Mouse (Mus musculus): ENCODE measurements at regions not wholly inside any gene's neighbourhood (a gene's known extent, or its start where the extent isn't known, plus 50 kb on each side); places are given as distances from the start of the nearest gene placed in this dataset.

DNA sequence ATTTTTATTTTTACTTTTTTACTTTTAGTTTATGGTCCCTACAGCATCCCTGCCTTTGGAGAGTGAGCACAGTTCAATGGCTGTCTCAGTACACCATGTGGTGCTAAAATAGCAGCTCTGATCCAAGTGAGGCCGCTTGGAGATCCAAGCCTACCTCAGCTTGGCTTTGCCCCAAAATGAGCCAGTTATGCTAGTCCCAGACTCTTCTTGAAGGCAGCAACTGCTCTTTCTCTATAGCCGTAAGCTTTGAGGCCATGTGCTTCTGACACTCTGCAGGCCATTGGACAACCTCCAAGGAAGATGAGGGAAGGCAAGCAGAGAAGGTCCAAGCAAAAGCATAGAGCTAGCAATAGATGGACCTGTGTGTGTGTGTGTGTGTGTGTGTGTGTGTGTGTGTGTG lies 98.0 kb upstream of the Gm9747 start:
- H3K4me1 ChIP-seq (ENCODE audit: control insufficient read depth, insufficient read depth, low read length) = no peaks in the 10 kb centered on the region
- TF ChIP-seq CTCF (IDR thresholded peaks at IDR 0.05; ENCODE audit: low read depth, low read length) (no peak), POLR2A (IDR thresholded peaks at IDR 0.05; ENCODE audit: insufficient read depth, low read length) (no peak), EP300 (IDR thresholded peaks at IDR 0.05; ENCODE audit: insufficient read depth, low read depth, low read length) (no peak)

DNA sequence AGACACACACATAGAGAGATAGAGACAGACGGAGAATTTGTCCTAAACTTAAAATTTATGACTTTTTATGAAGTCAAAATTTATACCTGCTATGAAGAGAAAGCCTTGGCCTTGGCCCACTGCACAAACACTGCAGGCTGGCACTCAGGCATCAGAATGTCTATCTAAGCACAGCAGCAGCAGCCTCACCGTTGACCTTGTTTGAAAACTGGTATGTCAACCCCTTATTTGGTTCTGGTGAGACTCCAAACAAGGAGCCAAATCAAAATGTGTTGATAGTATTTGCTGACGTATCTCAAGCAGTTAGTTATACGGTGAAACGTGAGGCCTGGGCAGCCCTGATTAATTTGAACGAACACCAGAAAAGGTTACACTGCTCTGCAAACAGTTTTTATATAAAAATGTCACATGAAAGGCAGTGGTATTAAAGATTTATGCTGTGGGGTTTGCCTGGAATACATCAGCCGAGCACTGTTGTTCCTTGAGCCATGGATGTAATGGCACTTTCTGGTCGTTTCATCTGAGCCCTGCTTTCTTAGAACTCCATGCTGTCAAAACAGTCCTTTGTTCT lies 97.1 kb upstream of the Gm9747 start:
- no peak overlapping the region for H3K9ac ChIP-seq (ENCODE audit: low read depth, poor library complexity, severe bottlenecking)
- no peak overlapping the region for H3K27ac ChIP-seq (ENCODE audit: insufficient read depth, low read length)
- H3K4me3 ChIP-seq (ENCODE audit: low read depth, low read length) = no peak overlapping the region
- no peaks in the 10 kb centered on the region for H3K4me1 ChIP-seq (ENCODE audit: control insufficient read depth, insufficient read depth, low read length)
- no peaks in the 10 kb centered on the region for H3K36me3 ChIP-seq (ENCODE audit: control insufficient read depth, insufficient read depth, low read length, poor library complexity, severe bottlenecking)
- H3K27me3 ChIP-seq (ENCODE audit: control insufficient read depth, insufficient read depth, low read length, poor library complexity, severe bottlenecking) = no peaks in the 10 kb centered on the region
- TF ChIP-seq POLR2A (IDR thresholded peaks at IDR 0.05; ENCODE audit: insufficient read depth, low read length) (no peak), EP300 (IDR thresholded peaks at IDR 0.05; ENCODE audit: insufficient read depth, low read depth, low read length) (no peak), CTCF (IDR thresholded peaks at IDR 0.05; ENCODE audit: low read depth, low read length) (no peak)
- H3K9me3 ChIP-seq (replicated peaks; ENCODE audit: control insufficient read depth, insufficient read depth, low read length, poor library complexity, severe bottlenecking) = no peaks in the 10 kb centered on the region

More for the DNA sequence above, 98.0 kb upstream of the Gm9747 start:
- Histone ChIP-seq H3K9me3 (replicated peaks; ENCODE audit: control insufficient read depth, insufficient read depth, low read length, poor library complexity, severe bottlenecking) (no peaks in the 10 kb centered on the region), H3K27me3 (ENCODE audit: control insufficient read depth, insufficient read depth, low read length, poor library complexity, severe bottlenecking) (no peaks in the 10 kb centered on the region), H3K9ac (ENCODE audit: low read depth, poor library complexity, severe bottlenecking) (no peak overlapping the region), H3K4me3 (ENCODE audit: low read depth, low read length) (no peak overlapping the region), H3K36me3 (ENCODE audit: control insufficient read depth, insufficient read depth, low read length, poor library complexity, severe bottlenecking) (no peaks in the 10 kb centered on the region), H3K27ac (ENCODE audit: insufficient read depth, low read length) (no peak overlapping the region)

DNA sequence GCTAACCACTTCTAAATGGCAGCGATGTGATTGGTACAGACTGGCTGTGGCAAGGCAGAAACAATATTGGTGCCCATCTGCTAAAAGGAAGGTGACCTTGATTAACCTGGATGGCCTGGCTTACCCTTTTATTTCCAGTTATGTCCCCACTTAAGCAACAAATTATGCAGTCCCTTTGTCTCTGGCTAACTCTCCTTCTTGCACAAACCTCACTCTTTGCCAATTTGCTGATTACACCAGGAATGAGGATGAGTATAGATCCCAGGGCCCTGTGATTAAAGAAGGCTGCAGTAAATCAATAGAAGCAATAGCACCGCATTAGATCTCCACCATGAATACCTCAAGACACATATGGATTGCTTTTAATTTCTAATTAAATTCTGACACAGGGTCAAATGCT lies 87.7 kb upstream of the Gm9747 start:
- no peak for TF ChIP-seq POLR2A (IDR thresholded peaks at IDR 0.05; ENCODE audit: insufficient read depth, low read length)
- TF ChIP-seq CTCF (IDR thresholded peaks at IDR 0.05; ENCODE audit: low read depth, low read length) = no peak
- no peak for TF ChIP-seq EP300 (IDR thresholded peaks at IDR 0.05; ENCODE audit: insufficient read depth, low read depth, low read length)

DNA sequence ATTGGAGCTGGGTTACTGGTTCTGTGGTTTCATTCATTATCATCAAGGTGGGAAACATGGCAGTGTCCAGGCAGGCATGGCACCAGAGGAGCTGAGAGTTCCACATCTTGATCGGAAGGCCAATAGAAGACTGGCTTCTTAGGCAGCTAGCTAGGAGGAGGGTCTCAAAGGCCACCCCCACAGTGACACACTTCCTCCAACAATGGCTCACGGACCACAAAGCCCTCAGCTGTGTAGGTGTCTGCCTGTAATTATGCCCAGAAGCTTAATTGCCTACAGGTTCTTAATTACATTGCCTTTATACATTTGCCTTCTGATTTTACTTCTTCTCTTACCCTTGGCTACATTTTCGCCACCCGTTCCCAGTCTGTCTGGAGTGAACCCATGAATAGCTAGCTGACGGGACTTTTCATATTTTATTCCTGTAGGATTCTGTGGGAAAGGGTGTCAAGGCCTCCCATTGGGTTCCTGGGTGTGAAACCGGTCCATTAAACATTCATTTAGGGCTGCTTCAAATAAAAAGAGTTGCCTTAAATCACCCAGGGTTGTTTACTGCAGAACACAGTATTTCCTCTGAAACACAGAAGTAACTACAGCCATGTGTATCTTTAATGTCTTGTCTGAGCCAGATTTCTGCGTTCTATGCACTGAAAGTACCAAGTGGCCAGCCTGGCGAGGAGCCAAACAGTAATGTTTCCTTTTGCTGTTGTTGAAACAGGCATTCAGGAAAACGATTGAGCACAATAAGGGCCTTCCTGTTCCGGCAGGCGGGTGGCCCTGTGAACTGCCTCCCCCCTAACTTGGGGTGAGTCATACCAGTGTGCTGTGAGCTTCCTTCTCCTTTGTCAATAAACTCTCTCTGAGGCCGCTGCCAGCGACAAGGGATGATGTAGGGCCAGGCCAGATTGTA lies 82.4 kb upstream of the Gm9747 start:
- Histone ChIP-seq H3K36me3 (ENCODE audit: control insufficient read depth, insufficient read depth, low read length, poor library complexity, severe bottlenecking) (no peaks in the 10 kb centered on the region), H3K27ac (ENCODE audit: insufficient read depth, low read length) (no peak overlapping the region), H3K27me3 (ENCODE audit: control insufficient read depth, insufficient read depth, low read length, poor library complexity, severe bottlenecking) (no peaks in the 10 kb centered on the region), H3K9ac (ENCODE audit: low read depth, poor library complexity, severe bottlenecking) (no peak overlapping the region), H3K9me3 (replicated peaks; ENCODE audit: control insufficient read depth, insufficient read depth, low read length, poor library complexity, severe bottlenecking) (no peaks in the 10 kb centered on the region), H3K4me3 (ENCODE audit: low read depth, low read length) (no peak overlapping the region), H3K4me1 (ENCODE audit: control insufficient read depth, insufficient read depth, low read length) (no peaks in the 10 kb centered on the region)
- TF ChIP-seq POLR2A (IDR thresholded peaks at IDR 0.05; ENCODE audit: insufficient read depth, low read length) (no peak), CTCF (IDR thresholded peaks at IDR 0.05; ENCODE audit: low read depth, low read length) (no peak), EP300 (IDR thresholded peaks at IDR 0.05; ENCODE audit: insufficient read depth, low read depth, low read length) (no peak)

More for the DNA sequence above, 87.7 kb upstream of the Gm9747 start:
- Histone ChIP-seq H3K27ac (ENCODE audit: insufficient read depth, low read length) (no peak overlapping the region), H3K27me3 (ENCODE audit: control insufficient read depth, insufficient read depth, low read length, poor library complexity, severe bottlenecking) (no peaks in the 10 kb centered on the region), H3K36me3 (ENCODE audit: control insufficient read depth, insufficient read depth, low read length, poor library complexity, severe bottlenecking) (no peaks in the 10 kb centered on the region), H3K9me3 (replicated peaks; ENCODE audit: control insufficient read depth, insufficient read depth, low read length, poor library complexity, severe bottlenecking) (no peaks in the 10 kb centered on the region), H3K4me1 (ENCODE audit: control insufficient read depth, insufficient read depth, low read length) (no peaks in the 10 kb centered on the region), H3K4me3 (ENCODE audit: low read depth, low read length) (no peak overlapping the region), H3K9ac (ENCODE audit: low read depth, poor library complexity, severe bottlenecking) (no peak overlapping the region)

DNA sequence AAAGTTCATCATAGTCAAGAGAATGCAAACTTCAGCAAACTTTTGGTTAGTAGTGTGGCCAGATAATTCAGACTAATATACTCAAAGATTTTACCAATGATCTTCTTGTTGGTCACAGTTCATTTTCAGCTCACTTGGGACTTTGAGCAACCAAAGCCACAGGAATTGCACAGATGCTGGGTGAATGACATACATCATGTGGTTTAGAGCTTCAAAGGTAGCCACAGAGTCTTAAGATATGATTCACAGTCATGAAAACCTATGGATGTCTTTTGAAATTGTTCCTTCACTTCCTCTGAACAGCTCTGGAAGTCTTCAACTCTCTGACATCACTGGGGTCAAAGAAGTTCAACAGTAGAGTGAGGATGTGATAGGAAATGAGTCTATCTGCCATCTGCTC lies 77.0 kb upstream of the Gm9747 start:
- H3K27me3 ChIP-seq (ENCODE audit: control insufficient read depth, insufficient read depth, low read length, poor library complexity, severe bottlenecking) = no peaks in the 10 kb centered on the region
- no peaks in the 10 kb centered on the region for H3K4me1 ChIP-seq (ENCODE audit: control insufficient read depth, insufficient read depth, low read length)
- H3K9ac ChIP-seq (ENCODE audit: low read depth, poor library complexity, severe bottlenecking) = no peak overlapping the region
- no peak for TF ChIP-seq POLR2A (IDR thresholded peaks at IDR 0.05; ENCODE audit: insufficient read depth, low read length)
- no peak for TF ChIP-seq EP300 (IDR thresholded peaks at IDR 0.05; ENCODE audit: insufficient read depth, low read depth, low read length)
- no peak for TF ChIP-seq CTCF (IDR thresholded peaks at IDR 0.05; ENCODE audit: low read depth, low read length)
- H3K4me3 ChIP-seq (ENCODE audit: low read depth, low read length) = no peak overlapping the region
- no peak overlapping the region for H3K27ac ChIP-seq (ENCODE audit: insufficient read depth, low read length)
- no peaks in the 10 kb centered on the region for H3K9me3 ChIP-seq (replicated peaks; ENCODE audit: control insufficient read depth, insufficient read depth, low read length, poor library complexity, severe bottlenecking)
- no peaks in the 10 kb centered on the region for H3K36me3 ChIP-seq (ENCODE audit: control insufficient read depth, insufficient read depth, low read length, poor library complexity, severe bottlenecking)

DNA sequence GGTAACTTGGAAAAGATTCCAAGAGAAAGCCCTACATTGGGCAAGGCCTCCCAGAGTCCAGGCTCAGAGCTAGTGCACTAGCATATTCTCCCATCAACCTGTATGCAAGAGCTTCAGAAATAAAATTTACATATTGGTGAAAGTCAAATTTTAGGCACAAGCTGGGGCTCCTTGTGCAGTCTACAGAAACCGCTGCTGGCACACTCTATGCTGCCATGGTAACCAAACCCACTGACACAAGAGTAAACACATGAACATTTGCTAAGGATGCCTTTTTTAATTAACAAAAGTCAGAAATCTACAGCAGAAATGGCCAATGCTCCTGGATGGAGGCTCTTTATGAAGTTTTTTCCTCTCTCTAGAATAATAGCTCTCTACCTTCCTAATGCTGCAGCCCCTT lies 75.9 kb upstream of the Gm9747 start:
- no peaks in the 10 kb centered on the region for H3K4me1 ChIP-seq (ENCODE audit: control insufficient read depth, insufficient read depth, low read length)

More for the DNA sequence above, 75.9 kb upstream of the Gm9747 start:
- no peak overlapping the region for H3K4me3 ChIP-seq (ENCODE audit: low read depth, low read length)
- H3K9me3 ChIP-seq (replicated peaks; ENCODE audit: control insufficient read depth, insufficient read depth, low read length, poor library complexity, severe bottlenecking) = no peaks in the 10 kb centered on the region
- TF ChIP-seq POLR2A (IDR thresholded peaks at IDR 0.05; ENCODE audit: insufficient read depth, low read length) = no peak
- TF ChIP-seq CTCF (IDR thresholded peaks at IDR 0.05; ENCODE audit: low read depth, low read length) = no peak
- no peak for TF ChIP-seq EP300 (IDR thresholded peaks at IDR 0.05; ENCODE audit: insufficient read depth, low read depth, low read length)
- H3K27me3 ChIP-seq (ENCODE audit: control insufficient read depth, insufficient read depth, low read length, poor library complexity, severe bottlenecking) = no peaks in the 10 kb centered on the region
- H3K9ac ChIP-seq (ENCODE audit: low read depth, poor library complexity, severe bottlenecking) = no peak overlapping the region
- H3K36me3 ChIP-seq (ENCODE audit: control insufficient read depth, insufficient read depth, low read length, poor library complexity, severe bottlenecking) = no peaks in the 10 kb centered on the region
- H3K27ac ChIP-seq (ENCODE audit: insufficient read depth, low read length) = no peak overlapping the region

Measured in ES-Bruce4 (cell line).